Mouse (Mus musculus) T-cell, adult 2 months (primary cell): Measurements from ENCODE around the gene Fam234a.
"Not testable (repeated sequence)": the region's sequence is repeated elsewhere in the genome, so short reads cannot be mapped to it uniquely, and the experiment has no call there.

Experiments used
- DNase-seq: peaks from one replicate; pipeline ENCODE4 v3.0.0; 2022; ENCODE audit warnings: low spot score

Fam234a gene

DNA sequence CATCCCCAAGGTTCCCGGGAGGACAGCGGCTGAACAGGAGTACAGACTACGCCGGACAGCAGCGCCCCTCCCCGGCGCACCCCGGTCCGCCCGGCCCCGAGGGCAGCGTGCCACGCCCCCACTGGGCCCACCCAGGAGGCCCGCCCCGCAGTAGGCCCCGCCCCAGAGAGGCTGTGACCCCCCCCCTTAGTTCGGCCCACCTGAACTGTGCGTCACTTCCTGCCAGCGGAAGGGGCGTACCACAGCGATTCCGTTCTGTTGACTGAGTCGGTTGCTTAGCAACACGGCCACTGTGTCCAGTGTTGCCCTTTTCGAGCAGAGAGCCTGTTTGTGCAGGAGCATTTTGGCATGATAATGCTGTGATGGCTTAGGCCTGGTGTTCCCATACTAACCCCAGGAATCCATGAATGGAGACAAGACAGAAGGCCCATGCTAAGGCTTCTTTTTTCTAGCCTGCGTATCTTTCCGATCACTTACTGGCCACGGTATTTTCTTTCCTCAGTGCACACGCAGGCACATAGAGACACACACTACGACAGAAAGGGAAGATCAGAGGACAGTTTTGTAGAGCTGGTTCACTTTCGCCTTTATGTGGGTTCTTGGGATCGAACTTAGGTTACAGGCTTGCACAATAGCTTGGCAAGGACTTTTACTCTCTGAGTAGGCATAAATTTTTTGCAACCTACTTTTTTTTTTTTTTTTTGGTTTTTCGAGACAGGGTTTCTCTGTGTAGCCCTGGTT is at the start of gene Fam234a:
TSS of gene Fam234a (minus strand) at position 142 of the 741 bp plus-strand sequence.
- peak; percentile 89 for DNase-seq

DNA sequence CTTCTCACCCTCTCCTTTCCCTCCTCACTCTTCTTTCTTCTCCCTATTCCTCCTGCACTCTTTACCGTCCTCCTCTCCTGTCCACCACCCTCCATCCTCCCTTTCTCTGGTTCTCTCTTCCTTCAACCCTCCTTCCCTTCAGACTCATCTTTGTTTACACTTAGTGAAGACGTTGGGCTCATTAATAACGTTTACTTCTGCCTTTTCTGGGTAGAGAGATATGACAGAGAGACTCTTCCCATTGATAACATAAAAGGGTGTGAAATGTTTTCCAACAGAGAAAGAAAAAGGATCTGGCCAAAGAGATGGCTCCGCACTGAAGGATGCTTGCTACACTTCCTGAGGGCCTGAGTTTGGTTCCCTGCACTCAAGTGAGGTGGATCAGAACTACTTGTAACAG is 45.4 kb upstream of the Fam234a start:
- DNase-seq: no peak

DNA sequence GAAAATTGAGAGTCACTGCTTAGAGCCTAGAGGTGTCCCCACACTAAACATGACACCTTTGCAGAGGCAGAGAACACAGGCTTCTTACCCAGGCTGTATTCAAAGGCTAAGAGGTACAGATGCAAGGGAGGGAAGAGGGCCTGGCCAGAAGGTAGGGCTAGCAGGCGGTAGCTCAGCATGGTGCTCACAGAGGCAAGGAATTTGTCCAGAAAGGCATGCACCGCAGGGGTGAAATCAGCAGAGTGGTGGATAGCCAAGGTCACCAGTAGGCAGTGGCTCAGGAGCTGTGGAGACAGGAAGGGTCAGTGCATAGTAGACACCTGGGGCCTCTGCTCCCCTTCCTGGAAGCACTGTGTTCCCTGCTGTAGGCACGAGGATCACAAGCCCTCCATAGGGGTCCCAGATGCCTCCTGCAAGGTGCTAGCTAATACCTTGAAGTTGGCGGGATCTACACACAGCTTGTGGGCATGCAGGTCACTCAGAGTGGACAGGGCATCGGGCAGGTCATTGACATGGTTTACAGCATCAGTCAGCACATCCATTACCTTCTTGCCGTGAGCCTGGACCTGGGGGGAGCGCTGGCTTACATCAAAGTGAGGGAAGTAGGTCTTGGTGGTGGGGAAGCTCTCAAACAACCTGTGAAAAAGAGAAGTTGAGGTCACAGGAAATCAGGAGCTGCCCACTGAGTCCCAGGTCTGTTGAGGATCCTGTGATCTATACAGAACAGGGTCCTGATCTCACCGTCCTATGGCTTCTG is 42.3 kb upstream of the Fam234a start:
- DNase-seq: no peak

DNA sequence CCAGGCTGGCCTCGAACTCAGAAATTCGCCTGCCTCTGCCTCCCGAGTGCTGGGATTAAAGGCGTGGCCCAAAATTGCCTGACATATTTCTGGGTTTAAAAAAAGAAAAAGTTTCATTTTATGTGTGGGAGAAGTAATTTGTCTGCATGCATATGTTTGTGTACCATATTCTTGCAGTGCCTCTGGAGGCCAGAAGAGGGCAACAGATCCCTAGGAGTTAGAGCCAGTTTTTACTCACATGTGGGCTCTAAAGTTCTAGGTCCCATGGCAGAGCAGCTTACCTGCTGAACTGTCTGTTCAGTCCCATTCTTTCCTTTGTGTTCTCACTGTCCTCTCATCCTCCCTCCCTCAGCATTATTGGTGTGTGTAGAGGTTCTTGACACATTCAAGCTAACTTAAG is 32.7 kb upstream of the Fam234a start:
- DNase-seq: peak; percentile 49

DNA sequence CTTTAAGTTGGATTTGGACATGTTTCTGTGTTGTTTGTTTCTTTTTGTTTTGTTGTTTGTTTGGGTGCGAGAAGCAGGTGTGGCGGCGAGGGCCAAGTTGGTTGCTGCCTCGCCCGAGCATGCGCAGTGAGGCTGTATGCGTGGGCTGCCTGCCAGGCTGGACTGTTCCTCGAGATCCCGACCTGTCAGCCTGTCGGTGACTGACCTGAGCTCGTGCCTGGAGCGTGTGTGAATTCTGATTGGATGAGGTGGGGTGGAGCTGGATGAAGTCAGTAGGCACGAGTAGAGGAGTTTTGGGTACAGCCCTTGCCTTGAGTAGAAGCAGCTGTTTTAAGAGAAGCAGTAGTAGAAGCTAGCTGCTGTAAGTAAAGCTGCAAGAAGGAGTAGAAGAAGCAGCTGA is 31.9 kb upstream of the Fam234a start:
- no peak for DNase-seq

DNA sequence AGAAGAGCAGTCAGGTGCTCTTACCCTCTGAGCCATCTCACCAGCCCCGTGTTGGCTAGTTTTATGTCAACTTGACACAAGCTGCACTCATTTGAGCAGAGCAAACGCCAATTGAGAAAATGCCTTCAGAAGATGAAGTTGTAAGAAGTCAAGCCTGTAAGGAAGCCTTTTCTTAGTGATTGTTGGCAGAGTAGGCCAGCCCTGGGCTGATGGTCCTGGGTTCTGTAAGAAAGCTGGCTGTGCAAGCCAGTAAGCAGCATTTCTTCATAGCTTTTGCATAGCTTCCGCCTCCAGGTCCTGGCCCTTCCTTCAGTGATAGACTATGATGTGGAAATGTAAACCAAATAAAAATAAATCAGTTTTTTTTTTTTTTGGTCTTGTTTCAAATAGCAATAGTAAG is 28.5 kb upstream of the Fam234a start:
- no peak for DNase-seq

DNA sequence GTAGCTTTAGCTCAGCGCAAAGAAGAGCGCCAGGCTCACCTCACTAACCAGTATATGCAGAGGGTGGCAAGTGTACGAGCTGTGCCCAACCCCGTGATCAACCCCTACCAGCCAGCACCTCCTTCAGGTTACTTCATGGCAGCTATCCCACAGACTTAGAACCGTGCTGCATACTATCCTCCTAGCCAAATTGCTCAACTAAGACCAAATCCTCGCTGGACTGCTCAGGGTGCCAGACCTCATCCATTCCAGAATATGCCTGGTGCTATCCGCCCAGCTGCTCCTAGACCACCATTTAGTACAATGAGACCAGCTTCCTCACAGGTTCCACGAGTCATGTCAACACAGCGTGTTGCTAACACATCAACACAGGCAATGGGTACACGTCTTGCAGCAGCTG is 25.5 kb upstream of the Fam234a start:
- not testable (repeated sequence) for DNase-seq

DNA sequence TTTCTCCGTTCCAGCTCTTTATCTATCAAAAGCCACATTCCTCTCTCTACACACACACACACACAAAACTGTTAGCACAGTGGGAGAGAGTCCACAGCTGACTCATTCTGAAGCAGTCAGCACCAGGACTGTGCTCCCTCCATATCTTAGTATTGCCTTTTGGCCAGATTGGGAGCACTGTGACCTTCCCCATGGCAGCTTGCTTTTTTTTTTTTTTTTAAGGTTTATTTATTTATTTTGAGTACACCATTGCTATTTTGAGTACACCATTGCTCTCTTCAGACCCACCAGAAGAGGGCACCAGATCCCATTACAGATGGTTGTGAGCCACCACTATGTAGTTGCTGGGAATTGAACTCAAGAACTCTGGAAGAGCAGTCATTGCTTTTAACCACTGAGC is 24.8 kb upstream of the Fam234a start:
- DNase-seq: no peak

DNA sequence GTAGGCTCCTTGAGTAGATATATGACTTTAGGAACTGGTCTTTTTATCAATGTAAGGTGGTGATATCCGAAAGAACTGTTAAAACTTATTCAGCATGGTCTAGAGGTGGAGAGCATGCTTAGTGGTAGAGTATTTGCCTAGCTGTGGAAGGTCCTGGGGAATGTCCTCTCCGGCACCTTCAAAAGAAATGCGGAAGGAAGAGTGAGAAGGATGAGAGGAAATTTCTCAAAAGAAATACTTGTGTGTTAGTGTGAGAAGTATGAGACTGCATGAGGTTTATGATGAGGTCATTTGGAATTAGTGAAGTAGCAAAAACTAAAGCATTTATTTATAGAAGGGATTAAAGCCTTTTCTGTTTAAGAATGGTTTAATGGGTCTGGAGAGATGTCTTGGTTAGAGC is 18.3 kb upstream of the Fam234a start:
- no peak for DNase-seq

DNA sequence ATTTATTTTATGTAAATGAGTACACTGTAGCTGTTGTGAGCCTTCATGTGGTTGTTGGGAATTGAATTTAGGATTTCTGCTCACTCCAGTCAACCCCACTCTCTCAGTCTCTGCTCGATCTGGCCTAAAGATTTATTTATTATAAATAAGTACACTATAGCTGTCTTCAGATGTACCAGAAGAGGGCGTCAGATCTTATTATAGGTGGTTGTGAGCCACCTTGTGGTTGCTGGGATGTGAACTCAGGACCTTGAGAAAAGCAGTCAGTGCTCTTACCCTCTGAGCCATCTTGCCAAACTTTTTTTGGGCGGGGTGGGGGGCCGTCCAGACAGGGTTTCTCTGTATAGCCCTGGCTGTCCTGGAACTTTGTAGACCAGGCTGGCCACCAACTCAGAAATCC is 17.8 kb upstream of the Fam234a start:
- DNase-seq: no peak

DNA sequence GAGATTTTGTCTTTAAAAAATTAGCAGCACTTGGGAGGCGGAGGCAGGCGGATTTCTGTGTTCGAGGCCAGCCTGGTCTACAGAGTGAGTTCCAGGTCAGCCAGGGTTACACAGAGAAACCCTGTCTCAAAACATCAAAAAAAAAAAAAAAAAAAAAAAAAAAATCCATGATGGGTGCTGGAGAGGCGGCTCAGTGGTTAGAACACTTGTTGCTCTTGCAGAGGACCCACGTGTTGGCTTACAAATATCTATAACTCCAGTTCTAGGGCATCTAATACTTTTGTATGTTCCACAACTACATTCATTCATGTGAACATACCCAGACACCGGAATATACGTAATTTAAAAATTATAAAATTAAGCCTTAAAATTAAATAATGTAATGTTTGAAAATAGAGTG is 11.3 kb upstream of the Fam234a start:
- no peak for DNase-seq

DNA sequence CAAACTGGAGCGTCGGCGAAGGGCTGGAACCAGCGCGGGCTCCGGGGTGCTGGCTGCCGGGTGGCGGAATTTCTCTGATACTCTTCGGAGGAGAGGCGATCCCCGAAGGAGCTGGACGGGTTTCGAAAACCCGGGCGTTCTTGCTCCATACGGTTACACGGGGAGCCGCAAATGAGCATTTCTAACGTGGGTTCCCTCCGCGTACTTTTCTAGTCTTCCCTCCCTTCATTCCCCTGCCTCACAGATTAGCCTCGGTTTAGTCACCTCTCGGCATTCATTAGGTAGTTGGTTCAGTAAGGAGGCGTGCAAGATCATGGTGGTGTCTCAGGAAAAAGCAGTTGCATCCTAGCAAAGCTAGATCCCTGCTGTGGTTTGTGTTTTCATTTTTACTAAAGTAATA is 9.4 kb upstream of the Fam234a start:
- DNase-seq: no peak

DNA sequence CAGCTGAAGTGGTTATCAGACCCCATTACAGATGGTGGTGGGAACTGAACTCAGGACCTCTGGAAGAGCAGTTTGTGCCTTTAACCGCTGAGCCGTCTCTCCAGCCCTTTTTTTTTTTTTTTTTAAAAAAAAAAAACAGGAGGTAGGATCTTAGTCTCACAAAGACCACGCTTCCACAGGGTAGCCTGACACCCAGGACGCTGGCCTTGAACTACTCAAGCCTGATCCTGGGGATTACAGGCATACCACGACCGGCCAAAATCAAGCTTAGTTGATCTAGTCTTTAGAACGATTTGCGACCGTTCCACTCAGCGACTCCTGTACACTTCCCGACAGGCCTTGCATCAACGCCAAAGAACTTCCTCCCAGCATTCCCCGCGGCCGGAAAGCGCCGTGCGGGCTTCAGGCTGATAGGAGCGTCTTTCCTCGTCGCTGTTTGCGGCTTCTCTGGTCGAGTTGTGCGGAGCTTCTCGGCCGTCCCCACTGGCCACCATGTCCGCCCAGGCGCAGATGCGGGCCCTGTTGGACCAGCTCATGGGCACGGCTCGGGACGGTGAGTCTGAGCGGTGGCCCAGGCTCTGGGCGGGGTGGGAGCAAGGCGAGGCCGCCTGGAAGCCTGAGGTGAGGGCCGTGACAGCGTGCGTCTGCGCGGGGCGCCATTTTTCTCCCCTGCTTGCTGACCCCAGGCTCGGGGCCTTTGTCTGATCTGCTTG is 8.7 kb upstream of the Fam234a start, which contains the start of gene Luc7l:
TSS of gene Luc7l (plus strand) at position 358 of the 713 bp plus-strand sequence.
- DNase-seq: peak; percentile 90

DNA sequence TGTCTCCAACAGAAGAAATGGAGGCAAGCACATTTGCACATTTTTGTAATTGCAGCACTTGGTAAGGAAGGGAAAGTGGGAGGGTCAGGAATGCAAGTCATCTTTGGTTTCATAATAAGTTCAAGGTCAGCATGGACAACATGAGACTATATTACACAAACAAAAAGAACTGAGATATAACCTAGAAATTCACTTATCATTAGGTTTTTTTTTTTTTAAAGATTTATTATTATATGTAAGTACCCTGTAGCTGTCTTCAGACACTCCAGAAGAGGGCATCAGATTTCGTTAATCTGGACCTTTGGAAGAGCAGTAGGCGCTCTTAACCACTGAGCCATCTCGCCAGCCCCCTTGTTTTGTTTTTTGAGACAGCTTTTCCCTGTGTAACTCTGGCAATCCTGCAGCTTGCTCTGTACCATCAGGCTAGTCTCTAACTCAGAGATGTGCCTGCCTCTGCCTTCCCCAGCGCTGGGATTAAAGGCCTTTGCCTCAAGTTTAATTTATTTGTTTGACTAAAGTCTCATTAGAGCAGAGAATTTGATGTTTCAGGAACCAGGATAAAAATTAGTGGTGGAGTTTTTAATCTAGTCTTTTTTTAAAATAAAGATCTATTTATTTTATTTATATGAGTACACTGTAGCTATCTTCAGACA is 8.0 kb upstream of the Fam234a start:
- DNase-seq: no peak

DNA sequence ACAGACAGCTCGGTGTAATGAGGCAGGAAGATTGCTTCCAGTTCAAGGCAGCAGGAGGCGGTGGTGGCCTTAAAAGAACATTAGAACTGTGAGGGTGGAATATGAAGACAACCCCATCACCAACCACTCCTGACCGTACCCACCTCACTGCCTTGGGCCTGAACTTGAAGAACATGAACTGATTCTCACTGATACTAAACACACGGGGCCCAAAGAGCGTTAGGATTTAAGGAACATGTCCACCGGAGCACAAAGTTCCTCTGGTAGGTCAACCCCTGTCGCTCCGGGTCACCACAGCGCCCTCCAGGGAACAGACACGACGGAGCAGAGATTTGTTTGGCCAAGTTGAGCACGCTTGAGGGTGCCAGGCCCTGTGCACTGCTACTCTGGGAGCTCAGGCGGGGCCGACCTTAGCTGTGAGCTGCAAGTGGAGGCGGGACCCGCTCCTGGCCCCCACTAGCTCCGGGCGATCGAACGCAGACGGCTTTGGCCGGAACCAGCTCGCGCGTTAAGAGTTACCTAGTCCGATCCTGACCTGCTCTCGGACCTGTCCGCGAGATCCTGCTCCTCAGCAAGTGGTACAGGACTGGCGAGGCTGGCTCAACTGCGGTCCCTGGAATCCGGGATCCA is 456 bp downstream of the Fam234a start:
- DNase-seq: peak; percentile 72

DNA sequence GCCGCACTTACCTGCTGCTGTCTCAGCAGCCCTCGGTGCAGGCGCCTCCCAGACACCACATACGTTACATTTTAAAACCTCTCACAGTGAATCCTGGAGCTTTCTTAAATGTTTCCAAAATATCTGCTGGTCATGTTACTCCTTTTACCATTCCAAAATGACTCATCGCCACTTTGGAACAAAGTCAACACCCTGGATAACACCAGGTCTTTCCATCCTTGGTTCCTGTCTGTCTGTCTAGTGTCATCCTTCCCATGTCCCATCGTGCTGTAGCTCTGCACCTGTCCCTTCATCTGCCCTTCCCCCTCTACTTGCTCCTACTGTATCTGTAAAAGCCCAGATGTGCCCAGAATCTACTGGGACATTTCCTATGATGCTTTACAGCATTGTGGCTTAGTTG is 3.1 kb downstream of the Fam234a start:
- DNase-seq: no peak

DNA sequence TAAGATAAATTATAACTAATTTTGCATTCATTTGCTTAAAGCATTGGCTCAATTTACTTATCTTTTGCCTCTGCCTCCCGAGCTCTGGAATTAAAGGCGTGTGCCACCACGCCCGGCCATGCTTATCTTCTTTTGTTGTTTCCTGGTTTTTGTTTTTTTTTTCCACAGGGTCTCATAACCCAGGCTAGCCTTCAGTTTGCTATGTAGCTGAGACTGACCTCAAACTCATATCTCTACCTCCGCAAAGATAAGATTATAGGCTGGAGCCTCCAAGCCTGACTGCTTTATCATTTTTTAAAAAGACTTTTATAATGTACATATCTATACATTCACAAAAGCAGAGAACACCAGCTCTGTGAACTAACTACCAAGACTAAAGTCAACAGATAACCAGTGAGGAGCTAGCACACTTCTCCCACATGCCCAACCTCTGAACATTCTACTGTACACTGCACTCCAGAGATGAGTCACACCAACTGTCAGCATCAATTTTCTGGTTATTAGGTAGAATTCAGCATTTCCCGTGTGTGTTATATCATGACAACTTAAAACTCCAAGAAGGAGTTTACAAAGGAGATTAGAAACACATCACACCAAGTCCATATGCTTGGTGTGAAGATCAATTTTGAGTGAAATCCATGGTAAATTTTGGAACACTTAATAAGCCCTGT is 3.8 kb downstream of the Fam234a start:
- DNase-seq: no peak

DNA sequence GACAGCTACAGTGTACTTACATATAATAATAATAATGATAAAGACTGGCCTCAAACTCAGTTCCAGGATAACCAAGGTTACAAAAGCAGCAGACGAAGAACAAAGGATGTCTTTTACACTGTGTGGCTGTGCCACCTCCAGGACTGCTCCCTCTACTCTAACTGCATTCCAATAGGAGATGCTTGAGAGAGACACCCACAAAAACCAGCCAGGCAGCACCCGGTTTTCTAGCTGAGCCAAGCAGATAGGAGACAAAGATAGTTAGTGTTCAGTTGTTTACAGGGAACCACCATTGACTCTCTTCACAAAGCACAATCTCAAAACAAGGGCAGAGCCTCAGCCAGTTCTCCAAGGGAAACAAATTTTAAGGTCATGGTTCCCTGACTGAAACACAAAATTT is 4.5 kb downstream of the Fam234a start:
- DNase-seq: no peak

DNA sequence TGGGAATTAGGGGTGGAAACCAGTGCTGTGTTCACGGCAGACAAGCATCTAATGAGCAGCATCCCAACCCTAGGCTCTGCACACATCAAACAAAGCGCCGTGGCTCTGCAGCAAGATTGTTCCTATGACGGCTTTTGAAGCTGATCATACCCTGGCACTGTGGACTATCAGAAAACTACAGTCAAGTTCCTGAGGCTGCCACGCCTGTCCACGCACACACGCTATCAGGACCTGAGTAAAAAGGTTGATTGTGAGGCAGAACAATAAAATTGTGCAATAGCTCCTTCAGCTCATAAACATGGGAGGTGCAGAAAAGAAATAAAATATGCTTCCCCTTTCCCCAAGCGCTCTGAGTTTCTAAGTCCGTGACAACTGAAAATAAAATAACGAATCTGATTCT is 6.4 kb downstream of the Fam234a start:
- DNase-seq: no peak

DNA sequence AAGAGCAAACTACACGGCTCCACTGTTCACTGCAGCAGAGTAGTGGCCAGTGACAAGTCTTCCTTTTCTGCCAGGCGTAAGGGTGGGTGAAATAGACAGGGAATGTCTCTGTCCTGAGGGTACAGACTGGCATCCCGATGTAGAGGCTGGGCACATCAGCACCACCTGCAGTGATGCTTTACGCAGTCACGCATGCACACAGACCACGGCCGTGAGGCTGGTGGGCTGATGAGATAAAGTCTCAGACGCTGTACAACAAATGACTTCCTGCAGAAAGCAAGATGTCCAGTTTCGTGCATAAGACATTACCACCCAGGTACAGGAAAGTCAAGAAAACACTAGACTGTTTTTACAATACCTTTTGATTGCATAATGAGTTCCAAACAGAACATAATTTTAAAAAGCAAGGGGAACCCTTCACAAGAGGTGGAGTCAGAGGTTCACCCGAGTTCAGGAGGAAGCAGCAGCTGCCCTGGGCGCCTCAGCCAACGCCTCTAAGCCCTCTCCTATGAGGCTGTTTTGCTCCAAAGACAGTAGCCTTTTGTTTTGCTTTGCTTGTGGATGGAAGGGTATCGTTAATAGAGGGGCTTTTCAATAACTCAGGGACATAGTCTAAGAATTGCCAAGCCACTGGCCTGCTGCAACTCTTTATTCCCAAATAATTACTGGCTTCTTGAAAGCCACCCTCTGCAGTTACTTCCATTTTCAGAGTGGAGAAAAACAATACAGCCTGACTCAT is 8.8 kb downstream of the Fam234a start:
- no peak for DNase-seq

DNA sequence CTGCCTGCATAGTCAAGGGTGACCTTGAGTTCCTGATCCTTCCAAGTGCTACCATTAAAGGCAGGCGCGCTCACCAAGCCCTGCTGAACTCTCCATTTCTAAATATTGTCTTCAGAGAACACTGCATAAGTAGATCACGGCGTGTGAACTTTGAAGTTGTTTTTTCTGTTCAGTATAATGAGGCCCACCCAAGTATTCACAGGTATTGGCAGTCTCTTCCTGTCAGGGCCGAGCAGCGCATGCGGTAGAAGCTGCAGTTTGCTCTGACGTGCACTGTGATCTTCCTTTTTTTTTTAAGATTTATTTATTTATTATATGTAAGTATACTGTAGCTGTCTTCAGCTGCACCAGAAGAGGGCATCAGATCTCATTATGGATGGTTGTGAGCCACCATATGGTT is 9.7 kb downstream of the Fam234a start:
- DNase-seq: peak; percentile 68
